In genomic region chr16:95342030-95342429, GRCm38 (mm10) we compare ENCODE assay signal across 9 mouse cellular contexts.
DNase-seq lines count a peak whose midpoint lies in the region; ATAC-seq and TF ChIP-seq lines count a peak whose summit lies in the region.
"Had no signal": no experiment of that assay in that cellular context is flagged by ENCODE, and none has a peak within 500 bp of the region (broad histone marks: within the 10 kb centered on the region; RNA-seq: fewer than 3 reads in every experiment).

No protein-coding gene starts in this region.

- no peak overlapping the region for H3K27ac ChIP-seq in lung, embryonic 14.5 days (ENCODE audit: low read depth)
- H3K27ac ChIP-seq in left cerebral cortex, adult 2 months: no peak overlapping the region
- H3K27ac ChIP-seq: liver, embryonic 13.5 days had no signal

- H3K9ac ChIP-seq in lung, embryonic 14.5 days: no peak overlapping the region
- H3K9ac ChIP-seq: liver, embryonic 13.5 days had no signal

- TF ChIP-seq CTCF in lung, embryonic 14.5 days (IDR thresholded peaks at IDR 0.05; ENCODE audit: low read depth): peak; percentile 32; the same call in 1 of the 2 replicates
- no peak for TF ChIP-seq CTCF in G1E (IDR thresholded peaks at IDR 0.05; ENCODE audit: low read depth, low read length)
- TF ChIP-seq CTCF in left cerebral cortex, adult 2 months (IDR thresholded peaks at IDR 0.05): no peak

- DNase-seq in frontal cortex, postnatal 14 days (ENCODE audit: low spot score in 2 of 2): no peak
- DNase-seq in lung, embryonic 14.5 days: no peak
- no peak for DNase-seq in lung, adult 18-20 months
- peak; percentile 53 for DNase-seq in G1E (ENCODE audit: low spot score)
- no peak for DNase-seq in left cerebral cortex, adult 2 months (ENCODE audit: extremely low spot score in 1 of 2, low spot score in 2 of 2)
- DNase-seq in right cerebral cortex, postnatal 25 days: no peak

- 67% methylated on average over 8 of the region's 8 CpGs for WGBS in lung, embryonic 14.5 days

- H3K4me2 ChIP-seq in lung, embryonic 14.5 days: no peak overlapping the region
- H3K4me2 ChIP-seq: liver, embryonic 13.5 days had no signal

- intact Hi-C loops in left cerebral cortex, adult 2 months (cut with DNase I): loop anchor here (5.0 to 10.0 kb wide), 3 partner anchors 340 to 867 kb away; no protein-coding TSS in a partner anchor

- no peaks in the 10 kb centered on the region for H3K36me3 ChIP-seq in lung, embryonic 14.5 days (ENCODE audit: insufficient read depth)
- H3K36me3 ChIP-seq in G1E (replicated peaks): no peaks in the 10 kb centered on the region
- H3K36me3 ChIP-seq: liver, embryonic 13.5 days had no signal

- ATAC-seq in frontal cortex, adult (ENCODE audit: low TSS enrichment): peak; percentile 58
- no peak for ATAC-seq in lung, embryonic 14.5 days (ENCODE audit: insufficient read depth)
- ATAC-seq in G1E (ENCODE audit: extremely low read depth, insufficient number of reproducible peaks, low FRiP score, poor library complexity, severe bottlenecking): 0 out of 2 replicates have a peak, but pooled peaks have one; percentile 46
- peak; percentile 62 for ATAC-seq in megakaryocyte progenitor cell, adult 5-6 weeks (replicated peaks; ENCODE audit: poor library complexity)

- H3K9me3 ChIP-seq in lung, embryonic 14.5 days (ENCODE audit: low read depth, low read length): no peaks in the 10 kb centered on the region
- H3K9me3 ChIP-seq in G1E (replicated peaks): no peaks in the 10 kb centered on the region
- H3K9me3 ChIP-seq: liver, embryonic 13.5 days had no signal

- no peaks in the 10 kb centered on the region for H3K4me1 ChIP-seq in lung, embryonic 14.5 days (ENCODE audit: insufficient read depth)
- H3K4me1 ChIP-seq in G1E (ENCODE audit: insufficient read depth, low read depth, low read length): peaks cover 52% of the 10 kb centered on the region

- H3K4me3 ChIP-seq in lung, embryonic 14.5 days (ENCODE audit: low read depth, low read length): no peak overlapping the region
- no peak overlapping the region for H3K4me3 ChIP-seq in G1E (ENCODE audit: low read depth, low read length)
- H3K4me3 ChIP-seq in left cerebral cortex, adult 2 months: no peak overlapping the region
- H3K4me3 ChIP-seq: liver, embryonic 13.5 days had no signal

- no peaks in the 10 kb centered on the region for H3K27me3 ChIP-seq in lung, embryonic 14.5 days (ENCODE audit: insufficient read depth, low read length)
- H3K27me3 ChIP-seq in G1E (ENCODE audit: insufficient read depth, low read length): peaks cover 27% of the 10 kb centered on the region
- H3K27me3 ChIP-seq: liver, embryonic 13.5 days had no signal
